ENCODE assay signal across 8 mouse cellular contexts in the genomic region with DNA sequence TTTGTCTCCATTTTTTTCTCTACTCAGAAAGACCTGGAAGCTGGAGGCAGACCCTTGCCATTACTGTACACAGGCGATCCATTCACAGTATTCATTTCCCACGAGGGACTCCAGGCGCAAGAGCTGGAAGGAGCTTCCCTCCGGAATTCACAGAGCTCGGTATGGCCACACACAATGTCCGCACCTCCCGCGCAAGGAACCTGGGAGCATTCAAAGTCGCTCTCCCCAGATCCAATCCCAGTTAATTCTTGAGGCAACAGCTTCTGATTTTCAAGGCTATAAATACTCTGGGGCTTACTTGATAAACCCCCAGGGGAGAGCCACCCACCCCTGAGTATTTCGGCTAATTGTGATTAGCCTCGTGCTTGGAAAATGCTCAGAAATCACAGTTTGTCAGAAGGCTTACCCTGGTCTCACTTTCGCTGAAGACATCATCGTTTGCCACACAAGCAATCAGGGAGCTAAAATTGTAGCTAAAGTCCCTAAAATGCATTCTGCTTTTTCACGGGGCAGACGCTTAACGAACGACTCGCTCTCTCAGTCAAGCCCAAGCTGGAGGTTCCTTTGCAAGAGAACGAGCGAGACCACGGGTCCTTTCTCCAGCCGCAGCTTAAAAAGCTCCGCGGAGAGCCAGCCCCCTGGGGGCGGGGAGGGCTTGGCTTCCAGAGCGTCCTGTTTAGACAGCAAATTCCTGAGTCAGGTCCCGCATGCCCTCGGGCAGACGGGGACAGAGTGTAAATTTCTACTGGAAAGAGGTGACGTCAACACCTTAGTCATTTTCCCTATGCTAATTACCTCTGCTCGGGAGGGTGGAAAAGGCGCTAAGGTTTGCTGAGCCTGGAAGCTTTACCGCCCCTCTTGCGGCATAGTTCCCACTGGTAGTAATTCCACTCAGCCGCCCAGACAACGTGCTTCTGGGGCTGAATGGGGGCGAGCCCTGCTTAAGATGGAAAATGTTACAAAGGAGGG. TPM values are rescaled to one million over a fixed set of nuclear protein-coding genes. Genes with fewer than 3 reads are reported as not detected.
A peak's percentile ranks its signal among the peaks of the same experiment; 100 is the strongest.
DNase-seq lines count a peak whose midpoint lies in the region; ATAC-seq and TF ChIP-seq lines count a peak whose summit lies in the region.

No protein-coding gene starts in this region.

- H3K27me3 ChIP-seq in heart, embryonic 11.5 days (ENCODE audit: control insufficient read depth, insufficient read depth, low read length), result no peaks in the 10 kb centered on the region
- H3K27me3 ChIP-seq in kidney, embryonic 14.5 days (ENCODE audit: control insufficient read depth, insufficient read depth, low read length), result no peaks in the 10 kb centered on the region
- no peaks in the 10 kb centered on the region for H3K27me3 ChIP-seq in limb, embryonic 14.5 days (ENCODE audit: control insufficient read depth, insufficient read depth, low read length)
- no peaks in the 10 kb centered on the region for H3K27me3 ChIP-seq in midbrain, embryonic 15.5 days (replicated peaks)
- no peaks in the 10 kb centered on the region for H3K27me3 ChIP-seq in stomach, embryonic 16.5 days (ENCODE audit: control insufficient read depth, insufficient read depth, low read length)

- H3K4me3 ChIP-seq in bone marrow macrophage, adult 2 months (ENCODE audit: insufficient read depth, low read length), result peak overlapping the region; percentile 57
- peak overlapping the region; percentile 61 for H3K4me3 ChIP-seq in heart, embryonic 11.5 days (ENCODE audit: low read depth, low read length)
- peak overlapping the region; percentile 40 for H3K4me3 ChIP-seq in kidney, embryonic 14.5 days (ENCODE audit: low read length)
- H3K4me3 ChIP-seq in limb, embryonic 14.5 days (replicated peaks; ENCODE audit: low read length), result peak overlapping the region; percentile 37
- H3K4me3 ChIP-seq in midbrain, embryonic 15.5 days, result peak overlapping the region; percentile 38
- H3K4me3 ChIP-seq in stomach, embryonic 16.5 days (replicated peaks; ENCODE audit: low read length), result peak overlapping the region; percentile 48

- TF ChIP-seq CTCF in bone marrow macrophage, adult 2 months (IDR thresholded peaks at IDR 0.05; ENCODE audit: low read depth, low read length), result no peak

- WGBS in heart, embryonic 11.5 days (ENCODE audit: insufficient replicate concordance), result under 1% methylated on average over 37 of the region's 37 CpGs
- under 1% methylated on average over 37 of the region's 37 CpGs for WGBS in kidney, embryonic 14.5 days
- under 1% methylated on average over 37 of the region's 37 CpGs for WGBS in limb, embryonic 14.5 days
- WGBS in midbrain, embryonic 15.5 days, result under 1% methylated on average over 37 of the region's 37 CpGs
- whole genome bisulfite sequencing in stomach, embryonic 16.5 days, result under 1% methylated on average over 37 of the region's 37 CpGs

- ATAC-seq in heart, embryonic 11.5 days (replicated peaks; ENCODE audit: insufficient number of reproducible peaks, low FRiP score, low TSS enrichment), result peak; percentile 85
- peak; percentile 91 for ATAC-seq in kidney, embryonic 14.5 days (ENCODE audit: low FRiP score, low TSS enrichment)
- peak; percentile 77 for ATAC-seq in limb, embryonic 14.5 days (ENCODE audit: low FRiP score, low read depth)
- ATAC-seq in midbrain, embryonic 15.5 days (replicated peaks), result peak; percentile 72
- ATAC-seq in stomach, embryonic 16.5 days (ENCODE audit: insufficient read depth, low FRiP score), result peak; percentile 90

- no peak overlapping the region for H3K27ac ChIP-seq in bone marrow macrophage, adult 2 months (ENCODE audit: insufficient read depth, low read depth, low read length)
- H3K27ac ChIP-seq in heart, embryonic 11.5 days (ENCODE audit: low read depth, low read length), result peak overlapping the region; percentile 95
- peak overlapping the region; percentile 44; the same call in 1 of the 2 replicates for H3K27ac ChIP-seq in kidney, embryonic 14.5 days (ENCODE audit: low read depth, low read length)
- peak overlapping the region; percentile 81 for H3K27ac ChIP-seq in limb, embryonic 14.5 days (replicated peaks; ENCODE audit: low read depth, low read length)
- H3K27ac ChIP-seq in midbrain, embryonic 15.5 days, result peak overlapping the region; percentile 71
- H3K27ac ChIP-seq in stomach, embryonic 16.5 days (ENCODE audit: low read length), result peak overlapping the region; percentile 76

- H3K4me1 ChIP-seq in bone marrow macrophage, adult 2 months (ENCODE audit: control insufficient read depth, insufficient read depth, low read length), result peaks cover 21% of the 10 kb centered on the region
- peaks cover 52% of the 10 kb centered on the region for H3K4me1 ChIP-seq in heart, embryonic 11.5 days (ENCODE audit: control insufficient read depth, insufficient read depth, low read length)
- peaks cover 30% of the 10 kb centered on the region; the same call in 1 of the 2 replicates for H3K4me1 ChIP-seq in kidney, embryonic 14.5 days (ENCODE audit: control insufficient read depth, insufficient read depth, low read length)
- H3K4me1 ChIP-seq in limb, embryonic 14.5 days (ENCODE audit: control insufficient read depth, insufficient read depth, low read length), result peaks cover 54% of the 10 kb centered on the region
- H3K4me1 ChIP-seq in midbrain, embryonic 15.5 days, result peaks cover 41% of the 10 kb centered on the region
- H3K4me1 ChIP-seq in stomach, embryonic 16.5 days (ENCODE audit: control insufficient read depth, insufficient read depth, low read length), result peaks cover 45% of the 10 kb centered on the region

- H3K4me2 ChIP-seq in heart, embryonic 11.5 days, result peak overlapping the region; percentile 72
- H3K4me2 ChIP-seq in kidney, embryonic 14.5 days (replicated peaks; ENCODE audit: low read depth, low read length), result peak overlapping the region; percentile 76
- H3K4me2 ChIP-seq in limb, embryonic 14.5 days (replicated peaks; ENCODE audit: low read depth, low read length, severe bottlenecking), result peak overlapping the region; percentile 79
- H3K4me2 ChIP-seq in midbrain, embryonic 15.5 days, result peak overlapping the region; percentile 65
- H3K4me2 ChIP-seq in stomach, embryonic 16.5 days (ENCODE audit: low read depth, low read length), result peak overlapping the region; percentile 75

- peak; percentile 90 for DNase-seq in 3134 (ENCODE audit: extremely low read depth, insufficient read length, low spot score)
- peak; percentile 70 for DNase-seq in fat pad, adult 2 months (ENCODE audit: extremely low read depth, low read depth, low spot score)
- peak; percentile 92 for DNase-seq in limb, embryonic 14.5 days (ENCODE audit: low spot score)

- H3K9me3 ChIP-seq in heart, embryonic 11.5 days (replicated peaks; ENCODE audit: control insufficient read depth, low read length), result no peaks in the 10 kb centered on the region
- H3K9me3 ChIP-seq in kidney, embryonic 14.5 days (ENCODE audit: control insufficient read depth, low read length), result no peaks in the 10 kb centered on the region
- no peaks in the 10 kb centered on the region for H3K9me3 ChIP-seq in limb, embryonic 14.5 days (ENCODE audit: control insufficient read depth, low read length)
- H3K9me3 ChIP-seq in midbrain, embryonic 15.5 days, result no peaks in the 10 kb centered on the region
- H3K9me3 ChIP-seq in stomach, embryonic 16.5 days (replicated peaks; ENCODE audit: control insufficient read depth, low read length), result no peaks in the 10 kb centered on the region

- H3K36me3 ChIP-seq in heart, embryonic 11.5 days (ENCODE audit: control insufficient read depth, insufficient read depth, low read length), result peaks cover 14% of the 10 kb centered on the region
- H3K36me3 ChIP-seq in kidney, embryonic 14.5 days (ENCODE audit: control insufficient read depth, insufficient read depth, low read length), result peaks cover 3% of the 10 kb centered on the region; the same call in 1 of the 2 replicates
- peaks cover 19% of the 10 kb centered on the region for H3K36me3 ChIP-seq in limb, embryonic 14.5 days (ENCODE audit: control insufficient read depth, insufficient read depth, low read length)
- H3K36me3 ChIP-seq in midbrain, embryonic 15.5 days (replicated peaks), result peaks cover 5% of the 10 kb centered on the region
- H3K36me3 ChIP-seq in stomach, embryonic 16.5 days (ENCODE audit: control insufficient read depth, insufficient read depth, low read length), result no peaks in the 10 kb centered on the region; the same call in 1 of the 2 replicates

- no peak for TF ChIP-seq POLR2A in bone marrow macrophage, adult 2 months (IDR thresholded peaks at IDR 0.05; ENCODE audit: borderline replicate concordance, low read depth, low read length)
- TF ChIP-seq POLR2A in limb, embryonic 14.5 days (IDR thresholded peaks at IDR 0.05; ENCODE audit: borderline replicate concordance, extremely low read depth, insufficient read depth, insufficient read length), result 0 out of 2 replicates have a peak, but pooled peaks have one; percentile 14

- peak overlapping the region; percentile 83 for H3K9ac ChIP-seq in heart, embryonic 11.5 days (ENCODE audit: low read depth, low read length)
- peak overlapping the region; percentile 60 for H3K9ac ChIP-seq in kidney, embryonic 14.5 days (ENCODE audit: low read depth, low read length)
- H3K9ac ChIP-seq in limb, embryonic 14.5 days (ENCODE audit: low read depth, low read length, severe bottlenecking), result peak overlapping the region; percentile 49
- peak overlapping the region; percentile 40 for H3K9ac ChIP-seq in midbrain, embryonic 15.5 days
- H3K9ac ChIP-seq in stomach, embryonic 16.5 days (ENCODE audit: low read length), result peak overlapping the region; percentile 67

RNA-seq across cellular contexts. Expression of gene Kcne1, which starts 40.5 kb away (rescaled TPM):
- not detected in 2 replicates for polyA plus RNA-seq in bone marrow macrophage, adult 2 months (2012; ENCODE audit: insufficient read depth, insufficient read length, missing spikeins)
- 64.5 TPM in 2 replicates for polyA plus RNA-seq in heart, embryonic 11.5 days (2014; fragmentation: Nextera tagmentation; extraction: Ambion mirVana)
- polyA plus RNA-seq in kidney, embryonic 14.5 days (2014; fragmentation: Nextera tagmentation; extraction: Ambion mirVana), result 0.85 and 1.5 TPM in 2 replicates
- polyA plus RNA-seq in limb, embryonic 14.5 days (2012; rRNA removed), result 0.08 and 0.09 TPM in 2 replicates
- not detected in 2 replicates for polyA plus RNA-seq in limb, embryonic 14.5 days (2014; fragmentation: Nextera tagmentation; extraction: Ambion mirVana)
- polyA plus RNA-seq in midbrain, embryonic 15.5 days (2015; fragmentation: Nextera tagmentation; extraction: Ambion mirVana), result 0.31 TPM in 1 of 2 replicates, not detected in the other
- 0.92 and 1.6 TPM in 2 replicates for polyA plus RNA-seq in stomach, embryonic 16.5 days (2015; fragmentation: Nextera tagmentation; extraction: Ambion mirVana)

Comparison
In these comparisons a context has a peak if more than half of its experiments do, and no peak if none do; other contexts are left out.
1. RNA of gene Kcne1, which starts 40.5 kb away (polyA plus RNA-seq): 64.5 TPM in heart, embryonic 11.5 days; 0.92 to 1.6 TPM in stomach, embryonic 16.5 days, 0.85 to 1.5 TPM in kidney, embryonic 14.5 days, 0.08 to 0.09 TPM in limb, embryonic 14.5 days, 0.31 TPM in midbrain, embryonic 15.5 days and not detected in bone marrow macrophage, adult 2 months; every median in the first group is over 10 times any median in the second.
2. Peak in every context shown above with its lines, with median percentiles within 50 percentile points of each other: DNase-seq, H3K4me3 ChIP-seq, ATAC-seq, H3K4me2 ChIP-seq and H3K9ac ChIP-seq.